Mouse (Mus musculus) embryo, embryonic 9.5 days (tissue): Measurements from ENCODE around the gene Mylk.
A peak's percentile ranks its signal among the peaks of the same experiment; 100 is the strongest.

Source experiments
- DNase-seq: peaks from one replicate; pipeline ENCODE4 v3.0.0-alpha.2; 2017; ENCODE audit errors: extremely low spot score

Mylk gene

DNA sequence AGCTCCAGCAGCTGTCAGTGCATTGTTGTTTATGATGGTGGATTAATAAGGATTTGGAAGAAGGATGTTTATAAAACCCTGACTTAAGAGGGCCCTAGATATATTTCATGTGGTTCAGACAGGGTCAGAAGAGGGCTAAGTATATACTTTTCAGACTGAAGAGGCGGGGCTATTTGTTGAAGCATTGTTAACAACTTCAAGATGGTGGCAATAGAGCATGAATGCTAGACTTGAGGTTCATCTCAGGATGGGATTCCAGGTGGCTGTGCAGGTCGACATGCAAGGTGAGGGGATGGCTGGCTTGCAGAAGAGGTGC lies 240.0 kb downstream of the Mylk start:
- DNase-seq = no peak

GRCm38 (mm10) chr16:34986211-34986825 lies 241.3 kb downstream of the Mylk start:
- DNase-seq = no peak

DNA sequence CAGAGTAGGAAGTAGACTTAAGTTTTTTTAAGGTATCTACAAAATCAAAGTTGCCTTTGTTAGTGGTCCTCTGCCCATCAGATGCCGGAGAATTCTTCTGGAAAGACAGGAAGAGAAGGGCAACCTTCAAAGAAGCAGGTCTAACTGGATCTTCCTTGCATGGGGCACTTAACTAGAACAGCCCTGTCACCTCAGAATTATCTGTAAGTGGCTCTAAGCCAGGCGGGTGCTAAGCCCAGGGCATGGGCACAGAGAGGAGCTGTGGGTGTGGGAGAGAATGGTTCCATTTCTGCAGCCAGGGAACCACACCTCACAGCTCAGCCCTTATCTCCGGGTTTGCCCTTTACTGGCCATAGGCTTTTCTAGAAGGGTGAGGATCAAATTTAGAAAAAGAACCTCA lies 246.4 kb downstream of the Mylk start:
- no peak for DNase-seq

GRCm38 (mm10) chr16:34992854-34993253 lies 247.8 kb downstream of the Mylk start:
- no peak for DNase-seq

- no peak for DNase-seq
Observed at GRCm38 (mm10) chr16:34993694-34994330, 248.8 kb downstream of the Mylk start.

- DNase-seq = no peak
Observed at GRCm38 (mm10) chr16:34994641-34995141, 249.7 kb downstream of the Mylk start.

- no peak for DNase-seq
Observed at GRCm38 (mm10) chr16:34996133-34996532, 251.1 kb downstream of the Mylk start.

DNA sequence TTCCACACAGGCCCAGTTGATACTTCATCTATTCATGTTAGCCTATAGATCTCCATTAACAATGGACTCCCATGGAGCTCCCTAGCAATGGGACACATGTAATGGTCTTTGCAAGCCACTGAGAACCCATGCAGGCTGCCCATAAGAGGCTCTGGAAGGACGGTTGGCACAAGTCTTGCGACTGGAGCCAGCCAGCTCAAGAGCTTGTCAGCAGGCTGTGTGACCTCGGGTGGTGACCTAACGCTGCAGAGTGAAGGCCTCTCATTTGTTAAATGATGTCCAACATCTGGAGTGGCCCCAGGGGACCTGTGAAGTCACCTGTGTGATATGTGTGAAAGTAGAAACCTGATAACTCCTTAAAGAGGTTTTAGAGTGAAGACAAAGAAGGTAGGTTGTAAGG lies 252.0 kb downstream of the Mylk start:
- no peak for DNase-seq

DNA sequence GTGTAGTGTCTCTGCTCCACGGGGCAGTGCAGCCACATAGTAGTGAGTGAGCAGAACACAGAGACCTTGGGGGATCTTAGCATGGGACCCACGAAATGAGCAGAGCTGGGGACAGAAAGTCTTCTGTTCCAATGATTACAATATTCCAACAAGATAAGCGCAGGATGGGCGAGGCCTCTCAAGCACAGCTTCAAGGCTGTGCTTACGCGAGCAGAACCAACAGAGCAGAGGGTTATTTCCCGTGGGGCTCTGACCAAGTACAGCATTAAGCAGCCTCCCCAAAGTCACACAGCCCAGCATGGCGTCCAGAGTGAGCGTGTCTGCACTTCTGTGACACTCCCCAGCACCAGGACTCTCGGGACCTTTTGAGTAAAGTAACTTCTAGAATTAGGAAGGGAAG lies 252.6 kb downstream of the Mylk start:
- DNase-seq = no peak

GRCm38 (mm10) chr16:34999016-34999415 lies 254.0 kb downstream of the Mylk start:
- no peak for DNase-seq

GRCm38 (mm10) chr16:34999986-35000385 lies 255.0 kb downstream of the Mylk start:
- no peak for DNase-seq

DNA sequence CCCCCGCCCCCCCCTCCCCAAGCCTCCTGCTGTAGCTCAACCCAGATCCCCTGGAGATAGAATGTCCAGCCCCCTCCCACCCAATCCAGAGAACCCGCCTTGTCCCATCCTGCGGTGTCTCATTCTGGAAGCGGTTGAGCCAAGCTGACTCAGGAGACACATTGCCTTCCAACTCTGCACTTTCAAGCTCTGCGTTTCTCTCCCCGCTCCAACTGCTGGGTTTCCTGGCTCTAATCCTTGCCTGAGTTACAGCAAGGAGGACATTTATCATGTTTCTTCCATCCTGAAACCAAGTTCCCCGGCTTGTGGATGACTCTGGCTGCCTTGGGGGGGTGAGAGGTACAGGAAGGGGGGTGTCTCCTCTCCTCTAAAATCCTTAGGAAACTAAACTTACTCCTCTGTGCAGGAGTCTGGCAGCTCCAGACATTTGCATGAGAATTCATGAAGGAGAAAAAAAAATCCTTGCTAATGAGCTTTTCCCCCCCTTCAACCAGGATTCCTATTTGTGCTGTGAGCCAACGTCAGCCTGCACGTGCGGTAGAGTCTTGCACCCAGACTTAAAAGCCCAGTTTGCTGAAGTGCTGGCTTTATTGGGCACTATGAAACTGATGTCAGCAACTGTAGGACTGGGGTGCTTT lies 256.0 kb downstream of the Mylk start:
- DNase-seq = no peak

- no peak for DNase-seq
Observed at GRCm38 (mm10) chr16:35004356-35004755, 259.3 kb downstream of the Mylk start.

DNA sequence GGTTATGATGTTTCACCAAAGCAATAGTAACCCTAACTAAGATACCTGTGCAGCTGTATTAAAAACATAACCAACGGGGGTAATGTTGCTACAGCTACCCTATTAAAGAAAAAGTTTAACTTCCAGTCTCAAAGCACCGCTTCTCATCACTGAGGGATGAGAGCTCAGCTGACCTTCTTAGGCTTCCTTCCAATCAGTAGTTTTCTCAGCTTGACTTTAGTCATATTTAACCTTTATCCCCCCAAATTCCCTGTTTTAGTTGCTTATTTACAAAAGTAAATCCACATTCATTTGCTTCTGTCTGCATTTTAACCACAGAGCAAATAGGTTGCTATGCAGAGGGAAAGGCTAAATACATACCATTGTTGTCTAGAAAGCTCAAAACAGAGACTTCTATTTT lies 259.7 kb downstream of the Mylk start:
- DNase-seq = no peak

DNA sequence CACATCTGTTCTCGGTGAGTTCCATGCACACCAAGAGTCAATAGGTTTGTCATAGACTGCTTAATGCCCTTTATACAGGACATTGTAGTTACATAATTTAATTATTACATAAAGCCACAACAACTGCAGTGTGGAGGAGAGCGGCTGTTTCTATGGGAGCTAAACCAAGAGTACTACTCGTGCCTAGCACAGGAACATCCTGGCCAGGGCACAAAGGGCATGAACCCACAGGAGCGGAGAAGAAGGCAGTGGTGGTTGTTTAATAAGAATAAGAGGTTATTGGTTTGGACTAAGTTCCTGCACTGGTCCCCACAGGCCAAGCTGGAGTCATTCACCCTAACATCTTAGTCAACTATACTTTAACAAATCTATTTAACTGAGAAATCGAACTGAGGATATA lies 261.2 kb downstream of the Mylk start:
- DNase-seq = no peak

GRCm38 (mm10) chr16:35007361-35007760 lies 262.4 kb downstream of the Mylk start:
- no peak for DNase-seq

GRCm38 (mm10) chr16:35008447-35008846 lies 263.4 kb downstream of the Mylk start:
- DNase-seq = no peak

DNA sequence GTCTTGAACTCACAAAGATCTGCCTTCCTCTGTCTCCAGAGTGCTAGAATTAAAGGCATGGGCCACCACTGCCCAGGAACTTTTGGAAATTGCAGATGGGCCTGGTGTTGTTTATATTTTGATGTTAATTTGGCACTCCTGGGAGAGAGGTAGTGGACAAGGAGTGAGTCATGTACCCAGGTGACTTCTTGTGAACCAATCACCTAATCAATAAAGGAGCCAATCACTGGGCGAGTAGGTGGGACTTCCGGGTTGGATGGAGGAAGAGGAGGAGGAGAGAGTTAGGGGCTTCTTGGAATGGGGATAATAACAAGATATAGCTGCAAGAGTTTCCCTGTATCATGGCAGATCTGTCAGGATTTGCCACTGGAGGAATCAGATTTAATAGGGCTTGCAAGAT lies 268.5 kb downstream of the Mylk start:
- no peak for DNase-seq

DNA sequence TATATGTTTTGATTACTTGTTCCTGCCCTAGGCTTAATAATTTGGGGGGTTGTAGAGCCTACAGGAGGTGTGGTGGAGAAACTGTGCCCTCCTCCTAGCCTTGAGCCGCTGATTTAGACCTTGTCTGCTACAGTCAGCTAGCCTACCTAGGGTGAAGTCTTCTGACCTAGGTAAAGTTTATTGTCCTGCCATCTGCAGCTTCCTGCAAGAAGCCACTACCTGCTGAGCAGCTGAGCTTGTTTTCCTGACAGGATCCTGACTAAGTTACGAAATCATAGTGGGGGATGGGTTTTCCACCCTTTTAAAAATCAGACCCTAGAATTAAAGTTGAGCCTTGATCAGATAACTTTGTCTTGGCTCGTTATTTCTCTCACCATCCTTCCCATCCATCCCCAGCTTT lies 271.5 kb downstream of the Mylk start:
- DNase-seq = no peak

- DNase-seq = no peak
Observed at GRCm38 (mm10) chr16:35018470-35018974, 273.5 kb downstream of the Mylk start.

DNA sequence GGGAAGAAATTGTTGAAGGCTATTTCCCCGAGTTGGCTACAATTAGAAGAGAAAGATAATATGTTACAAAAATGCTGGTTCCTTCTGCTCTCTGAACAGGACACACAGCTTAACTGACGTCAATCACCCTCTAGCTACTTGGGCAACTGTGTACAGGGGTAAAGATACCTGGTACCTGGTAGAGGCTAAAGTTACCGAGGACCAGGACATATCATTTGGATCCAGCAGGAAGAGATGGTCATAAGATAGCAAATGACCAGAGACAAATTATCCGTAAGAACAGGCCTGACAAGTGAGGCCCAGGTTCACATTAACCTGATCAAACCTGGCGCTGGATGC lies 276.9 kb downstream of the Mylk start:
- DNase-seq = no peak

- DNase-seq = peak; percentile 99
Observed at GRCm38 (mm10) chr16:35022242-35023137, 277.5 kb downstream of the Mylk start, which contains the start of gene Hacd2. Gene Hacd2, plus strand, starts transcription at chr16:35022428.
